Mouse (Mus musculus) E14TG2a.4 (cell line): ENCODE data around the gene Insig2.

Experiments
- H3K27me3 ChIP-seq: 2 replicates; pipeline ENCODE4 v1.6.1; 2014; ENCODE audit warnings: low read length, control low read depth; ENCODE audit not compliant: insufficient read depth
- H3K36me3 ChIP-seq: 2 replicates; pipeline ENCODE4 v1.6.1; 2014; ENCODE audit warnings: low read length, control low read depth; ENCODE audit not compliant: insufficient read depth
- H3K4me1 ChIP-seq: replicated peaks from 2 replicates; pipeline ENCODE4 v1.6.1; 2014; ENCODE audit warnings: low read depth, low read length, control low read depth
- H3K4me3 ChIP-seq: replicated peaks from 2 replicates; pipeline ENCODE4 v1.5.1; 2014; ENCODE audit warnings: mild to moderate bottlenecking, low read length
- H3K9me3 ChIP-seq: 2 replicates; pipeline ENCODE4 v1.6.1; 2014; ENCODE audit warnings: low read length, control low read depth
- CTCF ChIP-seq: conservative IDR thresholded peaks from 2 replicates; pipeline ENCODE4 v1.5.1; 2014; ENCODE audit warnings: low read length
- NANOG ChIP-seq: IDR thresholded peaks from 2 replicates; pipeline ENCODE4 v1.6.1; 2014; ENCODE audit warnings: borderline replicate concordance, low read length, mixed read lengths
- POU5F1 ChIP-seq: IDR thresholded peaks from 2 replicates; pipeline ENCODE4 v1.6.1; 2014; ENCODE audit warnings: low read length, borderline replicate concordance

Insig2 gene

GRCm38 (mm10) chr1:121360561-121360960 lies 28.2 kb upstream of the Insig2 start:
- Histone ChIP-seq H3K4me1 (no peaks in the 10 kb centered on the region), H3K4me3 (no peak overlapping the region), H3K27me3 (no peaks in the 10 kb centered on the region), H3K9me3 (peaks cover 1% of the 10 kb centered on the region; the same call in 1 of the 2 replicates), H3K36me3 (no peaks in the 10 kb centered on the region)
- TF ChIP-seq POU5F1: no peak
- no peak for TF ChIP-seq NANOG
- no peak for TF ChIP-seq CTCF

GRCm38 (mm10) chr1:121359680-121360079 lies 27.3 kb upstream of the Insig2 start:
- no peak overlapping the region for H3K4me3 ChIP-seq
- no peaks in the 10 kb centered on the region for H3K27me3 ChIP-seq
- peaks cover 6% of the 10 kb centered on the region; the same call in 1 of the 2 replicates for H3K9me3 ChIP-seq
- no peaks in the 10 kb centered on the region for H3K4me1 ChIP-seq
- H3K36me3 ChIP-seq: no peaks in the 10 kb centered on the region
- no peak for TF ChIP-seq POU5F1
- no peak for TF ChIP-seq NANOG
- no peak for TF ChIP-seq CTCF

GRCm38 (mm10) chr1:121353779-121354178 lies 21.4 kb upstream of the Insig2 start:
- no peak for TF ChIP-seq POU5F1
- H3K4me1 ChIP-seq: no peaks in the 10 kb centered on the region
- H3K27me3 ChIP-seq: no peaks in the 10 kb centered on the region
- H3K36me3 ChIP-seq: no peaks in the 10 kb centered on the region
- peaks cover 13% of the 10 kb centered on the region; the same call in 1 of the 2 replicates for H3K9me3 ChIP-seq
- H3K4me3 ChIP-seq: no peak overlapping the region

GRCm38 (mm10) chr1:121351037-121351436 lies 18.6 kb upstream of the Insig2 start:
- TF ChIP-seq POU5F1: no peak
- Histone ChIP-seq H3K9me3 (peaks cover 13% of the 10 kb centered on the region; the same call in 1 of the 2 replicates), H3K27me3 (no peaks in the 10 kb centered on the region), H3K4me3 (no peak overlapping the region), H3K36me3 (no peaks in the 10 kb centered on the region), H3K4me1 (no peaks in the 10 kb centered on the region)

GRCm38 (mm10) chr1:121350616-121351015 lies 18.2 kb upstream of the Insig2 start:
- Histone ChIP-seq H3K27me3 (no peaks in the 10 kb centered on the region), H3K9me3 (peaks cover 12% of the 10 kb centered on the region; the same call in 1 of the 2 replicates), H3K4me3 (no peak overlapping the region), H3K36me3 (no peaks in the 10 kb centered on the region), H3K4me1 (no peaks in the 10 kb centered on the region)
- TF ChIP-seq POU5F1: no peak
- no peak for TF ChIP-seq CTCF
- no peak for TF ChIP-seq NANOG

GRCm38 (mm10) chr1:121348875-121349847 lies 16.8 kb upstream of the Insig2 start:
- Histone ChIP-seq H3K36me3 (no peaks in the 10 kb centered on the region), H3K4me3 (no peak overlapping the region), H3K9me3 (0 out of 2 replicates have a peak, but pooled peaks cover 3% of the 10 kb centered on the region), H3K27me3 (no peaks in the 10 kb centered on the region), H3K4me1 (no peaks in the 10 kb centered on the region)
- TF ChIP-seq NANOG: no peak
- TF ChIP-seq CTCF: no peak
- no peak for TF ChIP-seq POU5F1

- H3K9me3 ChIP-seq: no peaks in the 10 kb centered on the region
- no peak for TF ChIP-seq CTCF
- no peak for TF ChIP-seq POU5F1
- TF ChIP-seq NANOG: no peak
- H3K27me3 ChIP-seq: no peaks in the 10 kb centered on the region; the same call in 1 of the 2 replicates
- peaks cover 5% of the 10 kb centered on the region; the same call in 1 of the 2 replicates for H3K4me1 ChIP-seq
- H3K4me3 ChIP-seq: no peak overlapping the region
- H3K36me3 ChIP-seq: no peaks in the 10 kb centered on the region
Observed at GRCm38 (mm10) chr1:121343966-121344365, 11.6 kb upstream of the Insig2 start.

GRCm38 (mm10) chr1:121335789-121336188 lies 3.4 kb upstream of the Insig2 start:
- H3K4me1 ChIP-seq: peaks cover 5% of the 10 kb centered on the region; the same call in 1 of the 2 replicates
- no peaks in the 10 kb centered on the region for H3K9me3 ChIP-seq
- H3K4me3 ChIP-seq: no peak overlapping the region
- H3K27me3 ChIP-seq: no peaks in the 10 kb centered on the region
- H3K36me3 ChIP-seq: no peaks in the 10 kb centered on the region
- TF ChIP-seq NANOG (no peak), POU5F1 (no peak), CTCF (no peak)
